In genomic region chr15:90131777-90132176, GRCm38 (mm10) we compare ENCODE assay signal across 11 mouse cellular contexts.
"Had no signal": no experiment of that assay in that cellular context is flagged by ENCODE, and none has a peak within 500 bp of the region (broad histone marks: within the 10 kb centered on the region; RNA-seq: fewer than 3 reads in every experiment).

No protein-coding gene starts in this region.

- DNase-seq: kidney, adult 11 months; kidney, adult 9 months; kidney, postnatal 14 days; lung, adult 18-20 months; lung, postnatal 36 days; spleen, adult 18-20 months; thymus, adult 2 months; thymus, postnatal 25 days had no signal

- H3K4me1 ChIP-seq: limb, embryonic 13.5 days; midbrain, embryonic 12.5 days; neural tube, embryonic 13.5 days had no signal

- H3K4me3 ChIP-seq: limb, embryonic 13.5 days; midbrain, embryonic 12.5 days; neural tube, embryonic 13.5 days had no signal
